Mouse (Mus musculus) lung, adult 2 months (tissue): Measurements from ENCODE around the gene Chrna3. TPM values are rescaled to one million over a fixed set of nuclear protein-coding genes. Genes with fewer than 3 reads are reported as not detected.

ENCODE experiments used
- DNase-seq: peaks from one replicate; pipeline ENCODE4 v3.0.0; 2022
- H3K4me1 ChIP-seq: fragments of 200-500 bp; 2 replicates; pipeline ENCODE4 v1.6.1; 2011; ENCODE audit warnings: low read length; ENCODE audit not compliant: control insufficient read depth, insufficient read depth
- H3K4me3 ChIP-seq: fragments of 200-500 bp; replicated peaks from 2 replicates; pipeline ENCODE3; 2011; ENCODE audit warnings: low read depth, mild to moderate bottlenecking, control low read depth, low read length; ENCODE audit errors: extremely low read depth
- CTCF ChIP-seq: fragments of 200-500 bp; IDR thresholded peaks from 2 replicates; pipeline ENCODE4 v1.5.1; 2011; ENCODE audit warnings: mild to moderate bottlenecking, low read length, control low read depth; ENCODE audit not compliant: insufficient read depth
- POLR2A ChIP-seq: fragments of 200-500 bp; IDR thresholded peaks from 2 replicates; pipeline ENCODE4 v1.6.1; 2011; ENCODE audit warnings: low read depth, mild to moderate bottlenecking, control low read depth, low read length, borderline replicate concordance; ENCODE audit errors: extremely low read depth
- WGBS: fragments of 180-500 bp; shearing (Covaris S2); methylation state at CpG from one replicate; pipeline ENCODE4 v1.1.7; 2018; 5-methylcytosine and 5-hydroxymethylcytosine counted together
- polyA plus RNA-seq: library from polyadenylated mRNA; depleted of rRNA; stranded (reverse); fragments of >200 nt; gene quantifications from 2 replicates; pipeline ENCODE4 v1.2.3, GENCODE M21; 2012; rRNA removed

The Chrna3 gene
- polyA plus RNA-seq, result 0.10 and 0.11 TPM in 2 replicates

- Histone ChIP-seq H3K4me1 (no peaks in the 10 kb centered on the region), H3K4me3 (no peak within 1 kb of the TSS)
- no peak for TF ChIP-seq POLR2A
- no peak for TF ChIP-seq CTCF
- WGBS, result 1% methylated on average over 39 of the region's 39 CpGs
- DNase-seq, result no peak
Measured at GRCm38 (mm10) chr9:55026275-55026663, at the start of gene Chrna3. Gene Chrna3, minus strand, starts transcription at chr9:55026562.

GRCm38 (mm10) chr9:55067965-55068265 lies 41.6 kb upstream of the Chrna3 start:
- DNase-seq, result no peak
- TF ChIP-seq CTCF (no peak), POLR2A (no peak)
- no peak overlapping the region for H3K4me3 ChIP-seq
- 14% methylated on average over 5 of the region's 5 CpGs for WGBS
- no peaks in the 10 kb centered on the region for H3K4me1 ChIP-seq

GRCm38 (mm10) chr9:55067260-55067964 lies 41.0 kb upstream of the Chrna3 start:
- 39% methylated on average over 8 of the region's 8 CpGs for WGBS
- Histone ChIP-seq H3K4me3 (no peak overlapping the region), H3K4me1 (no peaks in the 10 kb centered on the region)
- no peak for DNase-seq
- no peak for TF ChIP-seq POLR2A
- TF ChIP-seq CTCF, result no peak

GRCm38 (mm10) chr9:55065241-55065640 lies 38.9 kb upstream of the Chrna3 start:
- no peak for DNase-seq
- TF ChIP-seq CTCF, result no peak
- no peaks in the 10 kb centered on the region for H3K4me1 ChIP-seq
- no peak overlapping the region for H3K4me3 ChIP-seq
- 86% methylated on average over 9 of the region's 9 CpGs for whole genome bisulfite sequencing

GRCm38 (mm10) chr9:55058067-55058466 lies 31.7 kb upstream of the Chrna3 start:
- Histone ChIP-seq H3K4me3 (no peak overlapping the region), H3K4me1 (no peaks in the 10 kb centered on the region)
- WGBS, result 94% methylated on average over 4 of the region's 4 CpGs
- no peak for DNase-seq
- TF ChIP-seq CTCF, result no peak
- TF ChIP-seq POLR2A, result no peak

GRCm38 (mm10) chr9:55055386-55055930 lies 29.1 kb upstream of the Chrna3 start:
- 84% methylated on average over 2 of the region's 2 CpGs for WGBS
- H3K4me1 ChIP-seq, result no peaks in the 10 kb centered on the region
- no peak overlapping the region for H3K4me3 ChIP-seq
- no peak for TF ChIP-seq POLR2A
- TF ChIP-seq CTCF, result no peak
- no peak for DNase-seq

- DNase-seq, result no peak
- H3K4me3 ChIP-seq, result no peak within 1 kb of the TSS
- WGBS, result 2% methylated on average over 23 of the region's 23 CpGs
- TF ChIP-seq CTCF (no peak), POLR2A (no peak)
- no peaks in the 10 kb centered on the region for H3K4me1 ChIP-seq
Measured at GRCm38 (mm10) chr9:55048211-55048880, 22.0 kb upstream of the Chrna3 start, which contains the start of gene Chrnb4. Gene Chrnb4, minus strand, starts transcription at chr9:55048779.

- WGBS, result under 1% methylated on average over 3 of the region's 3 CpGs
Measured at GRCm38 (mm10) chr9:55046764-55047163, 20.4 kb upstream of the Chrna3 start.

GRCm38 (mm10) chr9:55045001-55045400 lies 18.6 kb upstream of the Chrna3 start:
- H3K4me1 ChIP-seq, result no peaks in the 10 kb centered on the region
- no peak overlapping the region for H3K4me3 ChIP-seq
- WGBS, result 51% methylated on average over 2 of the region's 2 CpGs
- no peak for DNase-seq
- no peak for TF ChIP-seq POLR2A

More at GRCm38 (mm10) chr9:55046764-55047163, 20.4 kb upstream of the Chrna3 start:
- no peak overlapping the region for H3K4me3 ChIP-seq
- no peak for DNase-seq
- TF ChIP-seq POLR2A, result no peak
- no peaks in the 10 kb centered on the region for H3K4me1 ChIP-seq

GRCm38 (mm10) chr9:55043688-55044087 lies 17.3 kb upstream of the Chrna3 start:
- H3K4me3 ChIP-seq, result no peak overlapping the region
- TF ChIP-seq POLR2A (no peak), CTCF (no peak)
- no peak for DNase-seq
- no peaks in the 10 kb centered on the region for H3K4me1 ChIP-seq
- WGBS, result 31% methylated on average over 8 of the region's 8 CpGs
